Mouse (Mus musculus): ENCODE measurements around the gene Akap8l. TPM values are rescaled to one million over a fixed set of nuclear protein-coding genes. Genes with fewer than 3 reads are reported as not detected.

Akap8l gene
- polyA plus RNA-seq, 1 experiment from 2014 or later: 170 TPM

DNA sequence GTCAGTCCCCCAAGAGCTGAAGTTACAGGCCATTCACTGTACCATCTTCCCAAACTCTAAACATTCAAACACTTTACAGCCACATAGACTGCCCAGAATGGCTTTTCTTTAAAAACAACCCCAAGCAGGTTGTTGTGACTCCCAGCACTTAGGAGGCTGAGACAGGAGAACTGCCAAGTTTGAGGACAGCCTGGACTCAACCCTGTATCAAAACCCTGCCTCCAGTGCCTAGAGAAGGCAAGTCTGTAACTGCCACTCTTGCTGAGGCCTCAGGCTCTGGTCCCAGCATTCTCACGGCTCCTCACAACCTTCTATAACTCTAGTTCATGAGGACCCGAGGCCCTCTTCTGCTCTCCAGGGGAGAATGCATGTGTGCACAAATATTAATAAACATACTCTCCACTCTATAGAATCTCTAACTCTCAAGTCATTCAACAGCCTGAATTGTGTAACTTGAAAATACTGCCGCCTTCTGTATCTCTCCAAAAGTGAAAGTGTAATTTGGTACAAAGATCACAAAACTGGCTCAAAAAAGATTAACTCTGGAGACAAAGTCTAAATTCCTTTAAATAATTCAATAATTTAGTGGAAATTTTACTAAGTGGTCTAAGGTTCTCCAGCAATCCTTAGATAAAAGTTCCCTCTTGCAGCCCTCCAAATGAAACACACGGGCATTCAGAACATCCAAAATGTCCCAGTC lies 68.6 kb downstream of the Akap8l start:
- Histone ChIP-seq H3K9me3 (replicated peaks) (no peaks in the 10 kb centered on the region), H3K4me1 (peaks cover 36% of the 10 kb centered on the region), H3K27ac (replicated peaks) (no peak overlapping the region), H3K9ac (replicated peaks) (no peak overlapping the region), H3K27me3 (replicated peaks) (no peaks in the 10 kb centered on the region), H3K36me3 (no peaks in the 10 kb centered on the region), H3K4me2 (no peak overlapping the region), H3K4me3 (replicated peaks) (no peak overlapping the region)
- ATAC-seq (ENCODE audit: low FRiP score): no peak
- WGBS: 81% methylated on average over 4 of the region's 4 CpGs

DNA sequence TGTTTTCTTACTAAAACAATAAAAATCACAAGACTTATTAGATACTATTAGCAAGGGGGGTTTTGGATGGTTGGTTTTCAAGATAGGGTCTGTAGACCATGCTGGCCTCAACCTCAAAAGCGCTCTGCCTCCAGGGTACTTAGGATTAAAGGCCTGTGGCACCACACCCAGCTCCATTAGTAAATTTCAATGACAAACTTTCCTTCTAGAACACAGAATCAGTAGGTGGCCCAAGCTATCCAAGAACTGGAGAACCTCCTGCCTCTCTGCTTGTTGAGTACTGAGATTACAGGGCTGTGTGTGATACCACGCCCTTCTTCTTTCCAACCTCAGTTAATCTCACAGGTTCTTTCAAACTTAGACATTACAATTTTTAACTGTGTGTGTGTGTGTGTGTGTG lies 69.3 kb downstream of the Akap8l start:
- H3K9me3 ChIP-seq (replicated peaks): no peaks in the 10 kb centered on the region
- H3K4me2 ChIP-seq: no peak overlapping the region
- peaks cover 35% of the 10 kb centered on the region for H3K4me1 ChIP-seq
- no peak overlapping the region for H3K4me3 ChIP-seq (replicated peaks)
- 96% methylated on average over 2 of the region's 2 CpGs for WGBS
- no peaks in the 10 kb centered on the region for H3K36me3 ChIP-seq
- no peak overlapping the region for H3K27ac ChIP-seq (replicated peaks)
- no peaks in the 10 kb centered on the region for H3K27me3 ChIP-seq (replicated peaks)
- no peak overlapping the region for H3K9ac ChIP-seq (replicated peaks)
- no peak for ATAC-seq (ENCODE audit: low FRiP score)

DNA sequence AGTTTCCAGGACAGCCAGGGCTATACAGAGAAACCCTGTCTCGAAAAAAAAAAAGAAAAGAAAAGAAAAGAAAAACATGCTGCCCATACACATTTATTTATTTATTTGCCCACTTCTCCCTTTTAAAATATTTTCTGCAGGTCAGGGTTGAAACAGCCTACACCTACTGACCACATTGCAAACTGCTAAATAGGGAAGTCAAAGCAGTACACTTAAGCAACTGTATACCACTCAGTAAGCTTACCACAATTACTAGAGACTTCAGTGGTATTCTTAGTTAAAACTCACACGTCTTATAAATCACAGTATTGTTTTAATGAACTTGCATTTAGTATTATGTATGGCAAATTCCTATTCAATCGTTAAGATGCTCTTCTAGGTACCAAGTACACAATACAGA lies 69.8 kb downstream of the Akap8l start:
- 84% methylated on average over 3 of the region's 3 CpGs for WGBS
- no peaks in the 10 kb centered on the region for H3K36me3 ChIP-seq

GRCm38 (mm10) chr17:32277201-32277600 lies 73.2 kb downstream of the Akap8l start:
- WGBS: 90% methylated on average over 1 of the region's 1 CpGs
- no peak for ATAC-seq (ENCODE audit: low FRiP score)

More for the DNA sequence above, 69.8 kb downstream of the Akap8l start:
- ATAC-seq (ENCODE audit: low FRiP score): no peak
- Histone ChIP-seq H3K4me1 (peaks cover 35% of the 10 kb centered on the region), H3K27ac (replicated peaks) (no peak overlapping the region), H3K9me3 (replicated peaks) (no peaks in the 10 kb centered on the region), H3K9ac (replicated peaks) (no peak overlapping the region), H3K4me3 (replicated peaks) (no peak overlapping the region), H3K4me2 (no peak overlapping the region), H3K27me3 (replicated peaks) (no peaks in the 10 kb centered on the region)

GRCm38 (mm10) chr17:32275568-32275967 lies 74.8 kb downstream of the Akap8l start:
- no peak overlapping the region for H3K4me2 ChIP-seq
- 91% methylated on average over 3 of the region's 3 CpGs for WGBS
- ATAC-seq (ENCODE audit: low FRiP score): no peak

More at GRCm38 (mm10) chr17:32277201-32277600, 73.2 kb downstream of the Akap8l start:
- no peak overlapping the region for H3K4me2 ChIP-seq
- no peak overlapping the region for H3K4me3 ChIP-seq (replicated peaks)
- no peak overlapping the region for H3K27ac ChIP-seq (replicated peaks)
- no peaks in the 10 kb centered on the region for H3K27me3 ChIP-seq (replicated peaks)
- H3K9me3 ChIP-seq (replicated peaks): no peaks in the 10 kb centered on the region
- no peaks in the 10 kb centered on the region for H3K36me3 ChIP-seq
- H3K4me1 ChIP-seq: peaks cover 18% of the 10 kb centered on the region
- H3K9ac ChIP-seq (replicated peaks): no peak overlapping the region

More at GRCm38 (mm10) chr17:32275568-32275967, 74.8 kb downstream of the Akap8l start:
- no peak overlapping the region for H3K4me3 ChIP-seq (replicated peaks)
- H3K9ac ChIP-seq (replicated peaks): no peak overlapping the region
- no peaks in the 10 kb centered on the region for H3K36me3 ChIP-seq
- peaks cover 10% of the 10 kb centered on the region; the same call in 1 of the 2 replicates for H3K4me1 ChIP-seq
- no peaks in the 10 kb centered on the region for H3K27me3 ChIP-seq (replicated peaks)
- H3K27ac ChIP-seq (replicated peaks): no peak overlapping the region
- H3K9me3 ChIP-seq (replicated peaks): no peaks in the 10 kb centered on the region

Small RNA genes lying within 50 kb of the gene (microRNA-seq; reads per million reads assigned to microRNA genes)
- not detected for gene Gm22201

Other genes starting within 250 kb of the Akap8l start
- gene Notch3, start 183.8 kb downstream of the Akap8l start, polyA plus RNA-seq (2015; fragmentation: Nextera tagmentation; extraction: Ambion mirVana): 6.1 and 9.2 TPM in 2 replicates
- gene Ephx3, start 161.1 kb downstream of the Akap8l start, polyA plus RNA-seq (2015; fragmentation: Nextera tagmentation; extraction: Ambion mirVana): 0.24 and 0.60 TPM in 2 replicates
- gene Brd4, start 65.9 kb downstream of the Akap8l start, polyA plus RNA-seq (2015; fragmentation: Nextera tagmentation; extraction: Ambion mirVana): 73.9 and 84.4 TPM in 2 replicates
- gene Akap8, start 29.4 kb downstream of the Akap8l start, polyA plus RNA-seq (2015; fragmentation: Nextera tagmentation; extraction: Ambion mirVana): 100 and 101 TPM in 2 replicates
- gene Wiz, start 38.8 kb upstream of the Akap8l start, polyA plus RNA-seq (2015; fragmentation: Nextera tagmentation; extraction: Ambion mirVana): 34.0 and 34.3 TPM in 2 replicates
- 0.55 and 11.3 TPM in 2 replicates for gene Rasal3, start 53.0 kb upstream of the Akap8l start, polyA plus RNA-seq (2015; fragmentation: Nextera tagmentation; extraction: Ambion mirVana)
- gene Pglyrp2, start 73.6 kb upstream of the Akap8l start, polyA plus RNA-seq (2015; fragmentation: Nextera tagmentation; extraction: Ambion mirVana): 4.0 TPM in 1 of 2 replicates, not detected in the other
- gene Cyp4f39, start 102.1 kb upstream of the Akap8l start, polyA plus RNA-seq (2015; fragmentation: Nextera tagmentation; extraction: Ambion mirVana): 0.65 and 0.74 TPM in 2 replicates
- gene Cyp4f17, start 155.4 kb upstream of the Akap8l start, polyA plus RNA-seq (2015; fragmentation: Nextera tagmentation; extraction: Ambion mirVana): 10.8 and 12.4 TPM in 2 replicates
- gene Cyp4f16, start 186.0 kb upstream of the Akap8l start, polyA plus RNA-seq (2015; fragmentation: Nextera tagmentation; extraction: Ambion mirVana): 19.1 and 19.4 TPM in 2 replicates